Mouse (Mus musculus) E14TG2a.4 (cell line): Measurements from ENCODE around the gene Gm17019.
"Not testable (repeated sequence)": the region's sequence is repeated elsewhere in the genome, so short reads cannot be mapped to it uniquely, and the experiment has no call there.

Experiments used
- H3K27me3 ChIP-seq: 2 replicates; pipeline ENCODE4 v1.6.1; 2014; ENCODE audit warnings: low read length, control low read depth; ENCODE audit not compliant: insufficient read depth
- H3K36me3 ChIP-seq: 2 replicates; pipeline ENCODE4 v1.6.1; 2014; ENCODE audit warnings: low read length, control low read depth; ENCODE audit not compliant: insufficient read depth
- H3K4me1 ChIP-seq: replicated peaks from 2 replicates; pipeline ENCODE4 v1.6.1; 2014; ENCODE audit warnings: low read depth, low read length, control low read depth
- H3K4me3 ChIP-seq: replicated peaks from 2 replicates; pipeline ENCODE4 v1.5.1; 2014; ENCODE audit warnings: mild to moderate bottlenecking, low read length
- H3K9me3 ChIP-seq: 2 replicates; pipeline ENCODE4 v1.6.1; 2014; ENCODE audit warnings: low read length, control low read depth

Gene Gm17019

DNA sequence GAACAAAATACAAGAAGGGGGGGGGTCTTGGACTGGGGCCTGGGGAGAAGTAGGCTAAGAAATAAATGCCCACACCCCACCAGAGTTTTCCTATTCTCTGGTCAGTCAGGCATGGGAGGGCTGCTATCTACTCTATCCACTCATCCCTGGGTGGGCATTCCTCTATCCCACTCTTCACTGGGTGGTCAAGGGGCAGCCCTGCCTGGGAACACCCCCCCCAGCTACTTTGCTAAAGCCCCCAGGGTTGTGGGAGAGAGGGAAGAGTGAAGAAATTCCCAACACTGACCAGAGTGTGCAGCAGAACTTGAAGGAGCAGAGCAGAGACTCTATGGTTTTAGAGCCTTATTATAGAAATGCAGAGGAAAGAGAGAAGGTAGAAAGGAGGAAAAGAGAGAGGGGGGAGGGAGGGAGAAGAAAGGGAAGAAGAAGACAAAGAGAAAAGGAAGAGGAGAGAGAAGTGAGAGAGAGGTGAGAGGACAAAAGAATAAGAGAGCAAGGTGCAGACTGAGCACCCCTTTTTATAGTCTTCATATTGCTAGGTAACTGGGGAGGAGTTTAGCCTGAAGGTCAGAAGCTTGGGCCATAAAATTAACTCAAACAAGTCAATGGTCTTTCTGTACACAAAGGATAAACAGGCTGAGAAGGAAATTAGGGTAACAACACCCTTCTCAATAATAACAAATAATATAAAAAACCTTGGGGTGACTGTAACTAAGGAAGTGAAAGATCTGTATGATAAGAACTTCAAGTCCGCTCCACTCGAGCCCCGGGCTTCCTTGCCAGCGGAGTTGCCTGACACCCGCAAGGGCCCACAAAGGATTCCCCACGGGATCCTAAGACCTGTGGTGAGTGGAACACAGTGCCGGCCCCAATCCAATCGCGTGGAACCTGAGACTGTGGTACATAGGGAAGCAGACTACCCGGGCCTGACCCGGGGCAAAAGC, 21.9 kb downstream of the Gm17019 start:
- H3K4me3 ChIP-seq, H3K9me3 ChIP-seq, H3K36me3 ChIP-seq, H3K27me3 ChIP-seq, H3K4me1 ChIP-seq: not testable (repeated sequence)

- not testable (repeated sequence) for H3K4me3 ChIP-seq, H3K9me3 ChIP-seq, H3K27me3 ChIP-seq, H3K36me3 ChIP-seq, H3K4me1 ChIP-seq
Measured at GRCm38 (mm10) chr5:15006907-15007306, 25.9 kb downstream of the Gm17019 start.

DNA sequence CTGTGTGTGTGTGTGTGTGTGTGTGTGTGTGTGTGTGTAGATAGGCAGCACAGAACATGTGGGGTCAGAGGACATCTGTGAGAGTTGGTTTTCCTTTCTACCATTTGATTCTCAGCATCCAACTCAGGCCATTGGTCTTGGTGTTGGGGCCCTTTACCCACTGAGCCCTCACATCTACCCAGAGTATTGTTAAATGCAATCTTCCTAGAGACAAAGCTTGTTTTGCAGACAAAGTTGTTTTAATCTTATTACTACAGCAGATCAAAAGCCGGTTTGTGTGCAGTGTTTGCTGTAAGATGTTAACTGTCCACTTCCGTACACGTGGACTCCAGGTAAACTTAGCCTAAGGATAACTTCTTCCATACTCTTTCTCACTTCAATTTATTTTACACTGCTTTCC, 26.5 kb downstream of the Gm17019 start:
- not testable (repeated sequence) for H3K27me3 ChIP-seq, H3K9me3 ChIP-seq, H3K4me1 ChIP-seq, H3K4me3 ChIP-seq, H3K36me3 ChIP-seq

DNA sequence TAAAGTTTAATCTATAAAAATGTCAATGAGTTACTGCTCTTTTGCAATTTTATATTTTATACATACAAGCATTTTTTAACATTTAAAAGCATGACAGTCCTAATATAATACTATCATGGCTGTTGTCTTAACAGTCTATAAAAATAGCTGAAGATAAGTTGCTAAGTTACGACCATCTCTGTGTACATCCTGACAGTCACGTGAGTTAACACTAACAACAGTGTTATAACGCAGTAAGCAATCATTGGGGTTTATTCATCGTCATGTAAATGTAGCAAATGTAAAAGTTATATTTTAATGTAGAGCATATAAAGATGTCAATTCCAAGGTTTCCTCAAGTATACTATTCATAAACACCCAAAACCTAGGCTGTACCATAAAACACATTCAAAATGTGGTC, 27.2 kb downstream of the Gm17019 start:
- H3K4me1 ChIP-seq = not testable (repeated sequence)

DNA sequence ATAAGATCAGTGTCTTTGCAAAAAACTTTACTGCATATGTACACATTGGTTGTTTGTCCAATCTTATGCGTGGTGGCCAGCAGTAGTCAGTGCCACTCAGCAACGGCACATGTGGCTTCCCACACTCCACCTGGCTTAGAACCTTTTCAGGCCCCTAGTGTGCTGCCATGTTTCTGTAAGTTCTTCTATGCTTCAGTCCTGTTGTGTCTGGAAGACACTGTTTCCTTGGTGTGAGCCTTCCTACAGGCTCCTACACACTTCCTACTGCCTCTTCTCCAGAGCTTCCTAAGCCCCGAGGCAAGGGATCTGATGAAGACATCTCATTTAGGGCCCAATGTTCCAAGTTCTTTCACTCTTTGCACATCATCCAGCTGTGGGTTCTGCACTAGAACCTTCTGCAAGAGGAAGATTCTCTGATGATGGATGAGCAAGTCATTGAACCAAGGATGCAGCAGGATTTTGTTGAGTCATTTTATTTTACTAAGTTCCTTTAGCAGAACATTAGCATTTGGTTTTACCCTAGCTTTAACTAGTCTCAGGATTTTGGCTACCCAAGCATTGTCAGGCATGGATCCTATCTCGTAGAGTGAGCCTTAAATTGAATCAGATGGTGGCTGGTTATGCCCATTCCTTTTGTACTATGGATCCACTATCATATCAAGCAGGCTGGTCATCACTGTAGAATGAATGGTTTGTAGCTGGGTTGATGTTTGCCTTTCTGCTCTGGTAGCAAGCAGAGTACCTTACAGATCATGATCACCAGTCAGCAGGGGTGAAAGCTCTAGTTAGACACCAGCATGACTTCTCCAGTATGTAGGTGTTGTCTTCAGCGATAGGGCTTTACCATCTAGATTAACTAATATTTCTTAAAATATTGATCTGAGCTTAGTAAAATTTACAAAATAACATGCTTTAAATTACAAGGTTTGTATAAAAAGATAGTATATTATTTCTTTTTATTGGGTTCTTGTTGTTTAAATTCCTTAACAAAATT, 27.9 kb downstream of the Gm17019 start:
- not testable (repeated sequence) for H3K27me3 ChIP-seq, H3K4me3 ChIP-seq, H3K4me1 ChIP-seq, H3K9me3 ChIP-seq, H3K36me3 ChIP-seq

More for the DNA sequence above, 27.2 kb downstream of the Gm17019 start:
- H3K9me3 ChIP-seq, H3K36me3 ChIP-seq, H3K4me3 ChIP-seq, H3K27me3 ChIP-seq: not testable (repeated sequence)

DNA sequence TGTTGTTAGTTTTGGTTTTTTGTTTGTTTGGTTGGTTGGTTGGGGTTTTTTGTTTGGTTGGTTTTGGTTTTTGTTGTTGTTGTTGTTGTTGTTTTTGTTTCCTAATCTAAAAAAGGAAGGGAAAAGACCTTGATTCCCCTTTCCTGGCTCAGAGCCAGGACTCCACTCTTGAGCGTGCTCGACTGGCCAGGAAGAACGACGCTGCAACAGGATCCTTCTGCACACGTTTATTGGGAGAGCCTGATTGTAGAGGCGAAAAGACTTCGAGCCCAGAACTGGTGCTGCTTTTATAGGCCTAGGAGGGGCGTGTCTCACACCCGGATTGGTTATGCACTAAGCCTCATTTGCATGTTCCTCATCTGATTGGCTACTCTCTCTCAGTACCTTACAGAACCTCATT, 34.7 kb downstream of the Gm17019 start:
- H3K4me3 ChIP-seq, H3K36me3 ChIP-seq, H3K9me3 ChIP-seq, H3K27me3 ChIP-seq, H3K4me1 ChIP-seq: not testable (repeated sequence)

DNA sequence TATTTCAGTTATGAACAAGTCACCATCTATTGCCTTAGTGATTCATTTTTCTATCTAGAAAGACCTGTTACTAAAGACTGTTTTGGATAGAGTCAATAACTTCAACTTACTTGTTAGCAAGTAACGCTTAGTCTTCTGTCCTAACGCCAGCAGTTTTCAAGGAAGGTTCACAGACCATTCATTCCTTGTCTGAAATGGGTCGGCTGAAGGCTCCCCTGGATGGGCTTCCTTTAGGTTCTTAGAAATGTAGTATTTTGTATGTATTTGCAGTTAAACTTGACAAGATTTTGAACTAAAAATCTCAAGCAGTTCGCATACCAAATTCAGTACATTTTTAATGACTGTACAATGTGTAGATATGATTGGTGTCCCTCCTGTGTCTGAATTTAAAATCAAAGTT, 35.2 kb downstream of the Gm17019 start:
- H3K27me3 ChIP-seq, H3K4me1 ChIP-seq, H3K36me3 ChIP-seq, H3K4me3 ChIP-seq, H3K9me3 ChIP-seq: not testable (repeated sequence)

DNA sequence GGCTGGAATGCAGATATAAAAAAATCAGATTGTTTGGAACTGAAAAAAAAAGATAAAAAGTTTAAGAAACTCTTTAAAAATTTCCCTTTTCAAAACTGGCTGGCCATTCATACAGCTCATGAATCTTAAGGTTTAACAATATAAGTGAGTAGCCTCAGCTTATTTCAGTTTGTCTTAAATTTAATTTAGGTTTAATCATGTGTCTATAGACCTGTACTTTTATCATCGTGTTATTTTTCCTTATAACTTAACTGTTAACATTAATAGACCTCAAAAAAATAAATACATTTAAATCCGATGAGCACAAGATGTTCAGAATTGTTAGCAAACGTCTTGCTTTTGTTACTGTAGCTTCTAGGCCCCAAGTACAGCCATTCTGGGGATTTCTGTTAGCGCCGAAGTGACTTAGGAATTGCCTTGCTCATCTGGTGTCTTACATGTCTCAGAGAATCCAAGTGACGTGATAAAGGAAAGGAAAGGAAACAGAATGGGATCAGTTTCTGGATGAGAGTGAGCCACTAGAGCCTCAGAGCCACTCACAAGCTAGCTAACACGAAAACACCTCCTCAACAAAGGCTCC, 36.0 kb downstream of the Gm17019 start:
- H3K36me3 ChIP-seq, H3K4me3 ChIP-seq, H3K9me3 ChIP-seq, H3K4me1 ChIP-seq, H3K27me3 ChIP-seq: not testable (repeated sequence)

DNA sequence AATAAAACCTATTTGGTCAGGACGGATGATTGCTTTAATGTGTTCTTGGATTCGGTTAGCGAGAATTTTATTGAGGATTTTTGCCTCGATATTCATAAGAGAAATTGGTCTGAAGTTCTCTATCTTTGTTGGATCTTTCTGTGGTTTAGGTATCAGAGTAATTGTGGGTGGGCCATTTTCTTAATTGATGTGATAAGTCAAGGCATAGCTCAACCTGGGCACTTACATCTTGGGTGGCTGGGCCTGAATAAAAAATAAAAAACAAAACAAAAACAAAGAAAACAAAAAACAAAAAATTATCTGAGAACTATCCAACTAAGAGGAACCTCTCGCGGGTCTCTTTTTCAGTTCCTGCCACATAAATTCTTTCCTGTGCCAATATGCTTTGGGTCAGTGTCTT, 38.7 kb downstream of the Gm17019 start:
- not testable (repeated sequence) for H3K27me3 ChIP-seq, H3K4me1 ChIP-seq, H3K36me3 ChIP-seq, H3K4me3 ChIP-seq, H3K9me3 ChIP-seq

GRCm38 (mm10) chr5:14990375-14991158, 42.2 kb downstream of the Gm17019 start:
- not testable (repeated sequence) for H3K4me3 ChIP-seq, H3K9me3 ChIP-seq, H3K4me1 ChIP-seq, H3K36me3 ChIP-seq, H3K27me3 ChIP-seq
